Mouse (Mus musculus) large intestine, adult 2 months (tissue): Measurements from ENCODE around the gene Axl. TPM values are rescaled to one million over a fixed set of nuclear protein-coding genes. Genes with fewer than 3 reads are reported as not detected.

Source experiments
- DNase-seq: peaks from one replicate; pipeline ENCODE4 v3.0.0-alpha.2; 2012; ENCODE audit warnings: low read depth, low spot score
- WGBS: fragments of 180-500 bp; shearing (Covaris S2); methylation state at CpG from one replicate; pipeline ENCODE4 v1.1.7; 2018; 5-methylcytosine and 5-hydroxymethylcytosine counted together
- polyA plus RNA-seq: library from polyadenylated mRNA; depleted of rRNA; stranded (reverse); fragments of >200 nt; gene quantifications from 2 replicates; pipeline ENCODE4 v1.2.3, GENCODE M21; 2012; rRNA removed

The Axl gene
- polyA plus RNA-seq, 1 experiment = 15.3 TPM

DNA sequence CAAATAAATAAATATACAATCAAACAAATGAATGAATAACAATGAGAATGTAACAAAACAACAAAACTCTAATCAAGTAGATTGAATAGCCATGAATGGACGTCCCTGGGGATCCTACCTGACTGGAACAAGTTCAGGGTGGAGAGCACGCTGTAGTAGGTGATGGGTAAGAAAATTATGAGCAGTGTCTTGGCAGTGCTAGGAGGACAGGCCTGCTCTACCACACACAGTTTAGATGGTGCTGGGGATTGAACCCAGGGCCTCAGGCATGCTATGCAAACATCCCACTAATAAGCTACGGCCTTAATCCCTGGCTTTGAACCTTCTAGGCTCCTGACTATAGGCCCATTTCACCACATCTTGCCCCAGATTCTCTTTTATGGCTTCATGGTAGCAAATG is 71.0 kb downstream of the Axl start:
- DNase-seq = no peak
- WGBS = 82% methylated on average over 3 of the region's 3 CpGs

GRCm38 (mm10) chr7:25715731-25716271 is 72.7 kb downstream of the Axl start:
- 96% methylated on average over 22 of the region's 22 CpGs for WGBS
- DNase-seq = no peak

DNA sequence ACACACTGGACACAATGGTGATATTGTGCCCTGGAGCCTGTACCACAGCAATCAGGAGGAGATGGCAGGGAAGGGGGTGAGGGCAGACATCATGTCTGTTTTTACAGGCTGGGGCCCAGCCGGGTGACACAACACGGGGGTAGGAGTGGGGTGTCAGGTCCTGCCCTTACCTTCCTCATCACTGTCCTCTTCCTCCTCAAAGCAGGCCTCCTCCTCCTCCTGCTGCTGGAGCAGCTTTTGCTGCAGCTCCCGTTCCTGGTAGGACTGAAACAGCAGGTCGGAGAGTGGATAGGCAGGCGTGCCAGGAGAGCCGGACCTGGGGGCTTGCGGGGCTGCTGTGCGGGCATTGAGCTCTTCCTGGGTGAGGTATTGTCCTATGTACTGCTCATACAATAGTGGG is 73.9 kb downstream of the Axl start:
- no peak for DNase-seq
- 89% methylated on average over 8 of the region's 8 CpGs for WGBS

GRCm38 (mm10) chr7:25712801-25713200 is 75.7 kb downstream of the Axl start:
- no peak for DNase-seq
- 91% methylated on average over 9 of the region's 9 CpGs for WGBS

DNA sequence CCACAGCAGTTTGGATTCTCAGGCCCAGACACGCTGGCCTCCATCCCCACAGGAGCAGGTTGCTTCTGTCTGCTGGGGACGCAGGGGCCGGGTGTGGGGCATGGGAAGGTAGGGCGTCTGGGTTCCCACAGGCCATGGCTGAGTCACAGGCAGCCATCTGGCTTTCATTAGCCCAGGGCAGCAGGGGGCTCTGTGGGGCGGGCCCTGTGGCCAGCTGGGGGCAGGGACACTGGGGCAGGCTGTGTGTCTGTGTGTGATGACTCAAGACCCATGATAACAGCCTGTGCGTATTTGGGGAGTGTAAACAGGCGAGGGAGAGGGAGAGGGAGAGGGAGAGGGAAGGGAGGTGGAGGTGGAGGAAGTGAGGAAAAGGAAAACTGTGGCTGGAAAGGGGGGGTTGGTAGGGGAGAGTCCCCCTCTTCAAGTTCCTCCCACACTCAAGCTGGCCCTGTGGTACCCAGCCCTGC is 76.7 kb downstream of the Axl start:
- 34% methylated on average over 7 of the region's 7 CpGs for WGBS
- DNase-seq = no peak

DNA sequence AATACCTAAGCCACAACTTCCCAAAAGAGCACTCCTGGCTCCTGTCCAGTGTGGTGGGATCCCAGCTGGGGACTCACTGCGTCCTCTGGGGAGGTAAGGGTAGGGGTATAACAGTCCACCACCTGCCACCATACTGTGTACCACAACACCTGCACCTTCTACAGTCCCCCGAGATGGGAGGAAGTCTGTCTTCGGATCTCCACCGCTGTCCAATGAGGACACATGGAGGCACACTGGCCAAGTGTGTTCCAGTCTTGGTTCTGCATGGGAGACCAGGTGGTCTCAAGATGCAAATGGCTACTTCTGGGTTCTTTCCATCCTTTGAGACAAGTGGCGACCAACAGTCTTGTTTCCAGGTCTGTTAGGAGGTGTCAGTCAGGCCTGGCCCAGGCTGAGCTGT is 77.3 kb downstream of the Axl start:
- no peak for DNase-seq
- 68% methylated on average over 5 of the region's 5 CpGs for WGBS

- no peak for DNase-seq
- WGBS = 22% methylated on average over 7 of the region's 7 CpGs
Observed at GRCm38 (mm10) chr7:25710519-25711130, 77.9 kb downstream of the Axl start.

GRCm38 (mm10) chr7:25709961-25710360 is 78.5 kb downstream of the Axl start:
- 19% methylated on average over 12 of the region's 12 CpGs for WGBS
- no peak for DNase-seq

- no peak for DNase-seq
- WGBS = 58% methylated on average over 15 of the region's 15 CpGs
Observed at GRCm38 (mm10) chr7:25707581-25708292, 80.8 kb downstream of the Axl start.

Other genes with a start within 250 kb of the Axl start
- 1.2 and 1.3 TPM in 2 replicates for gene Ceacam2, start 248.8 kb downstream of the Axl start, polyA plus RNA-seq
- gene Erich4, start 172.8 kb downstream of the Axl start, polyA plus RNA-seq = 23.6 and 36.5 TPM in 2 replicates
- 50.9 and 56.2 TPM in 2 replicates for gene Dmac2, start 169.3 kb downstream of the Axl start, polyA plus RNA-seq
- 7.1 and 7.6 TPM in 2 replicates for gene B3gnt8, start 162.1 kb downstream of the Axl start, polyA plus RNA-seq
- 56.6 and 66.8 TPM in 2 replicates for gene Bckdha, start 129.7 kb downstream of the Axl start, polyA plus RNA-seq
- gene Exosc5, start 129.5 kb downstream of the Axl start, polyA plus RNA-seq = 51.4 and 55.4 TPM in 2 replicates
- gene Tmem91, start 113.5 kb downstream of the Axl start, polyA plus RNA-seq = 0.29 and 0.79 TPM in 2 replicates
- 21.8 and 24.6 TPM in 2 replicates for gene B9d2, start 107.9 kb downstream of the Axl start, polyA plus RNA-seq
- gene Tgfb1, start 101.7 kb downstream of the Axl start, polyA plus RNA-seq = 17.0 and 18.3 TPM in 2 replicates
- gene Ccdc97, start 69.6 kb downstream of the Axl start, polyA plus RNA-seq = 39.0 and 46.6 TPM in 2 replicates
- 35.8 and 42.9 TPM in 2 replicates for gene Hnrnpul1, start 33.9 kb downstream of the Axl start, polyA plus RNA-seq
- gene Cyp2s1, start 28.2 kb upstream of the Axl start, polyA plus RNA-seq = 49.2 and 66.1 TPM in 2 replicates
- 0.77 and 14.7 TPM in 2 replicates for gene Cyp2b10, start 108.9 kb upstream of the Axl start, polyA plus RNA-seq